Mouse (Mus musculus): ENCODE measurements around the gene Olfr229. TPM values are rescaled to one million over a fixed set of nuclear protein-coding genes. Genes with fewer than 3 reads are reported as not detected.

Olfr229 gene
- polyA plus RNA-seq, 1 experiment from 2014 or later: not detected

Other genes with a start within 250 kb of the Olfr229 start
- 0.09 TPM in 1 of 2 replicates, not detected in the other for gene Olfr963, start 240.1 kb upstream of the Olfr229 start, polyA plus RNA-seq (2015; fragmentation: Nextera tagmentation; extraction: Ambion mirVana)
- 0.05 TPM in 1 of 2 replicates, not detected in the other for gene Olfr149, start 200.2 kb upstream of the Olfr229 start, polyA plus RNA-seq (2015; fragmentation: Nextera tagmentation; extraction: Ambion mirVana)
- not detected in 2 replicates for gene Olfr965, start 196.0 kb upstream of the Olfr229 start, polyA plus RNA-seq (2015; fragmentation: Nextera tagmentation; extraction: Ambion mirVana)
- gene Olfr150, start 176.4 kb upstream of the Olfr229 start, polyA plus RNA-seq (2015; fragmentation: Nextera tagmentation; extraction: Ambion mirVana): not detected in 2 replicates
- gene Olfr967, start 161.1 kb upstream of the Olfr229 start, polyA plus RNA-seq (2015; fragmentation: Nextera tagmentation; extraction: Ambion mirVana): not detected in 2 replicates
- gene Olfr968, start 124.1 kb upstream of the Olfr229 start, polyA plus RNA-seq (2015; fragmentation: Nextera tagmentation; extraction: Ambion mirVana): not detected in 2 replicates
- gene Olfr969, start 116.4 kb upstream of the Olfr229 start, polyA plus RNA-seq (2015; fragmentation: Nextera tagmentation; extraction: Ambion mirVana): 0.23 and 0.24 TPM in 2 replicates
- gene Olfr970, start 98.5 kb upstream of the Olfr229 start, polyA plus RNA-seq (2015; fragmentation: Nextera tagmentation; extraction: Ambion mirVana): 0.12 TPM in 1 of 2 replicates, not detected in the other
- gene Olfr971, start 70.5 kb upstream of the Olfr229 start, polyA plus RNA-seq (2015; fragmentation: Nextera tagmentation; extraction: Ambion mirVana): not detected in 2 replicates
- gene Olfr972, start 40.9 kb upstream of the Olfr229 start, polyA plus RNA-seq (2015; fragmentation: Nextera tagmentation; extraction: Ambion mirVana): 0.12 and 0.19 TPM in 2 replicates
- 0.20 TPM in 1 of 2 replicates, not detected in the other for gene Olfr974, start 30.2 kb downstream of the Olfr229 start, polyA plus RNA-seq (2015; fragmentation: Nextera tagmentation; extraction: Ambion mirVana)
- 0.05 TPM in 1 of 2 replicates, not detected in the other for gene Olfr975, start 44.7 kb downstream of the Olfr229 start, polyA plus RNA-seq (2015; fragmentation: Nextera tagmentation; extraction: Ambion mirVana)
- 0.09 TPM in 1 of 2 replicates, not detected in the other for gene Olfr976, start 53.8 kb downstream of the Olfr229 start, polyA plus RNA-seq (2015; fragmentation: Nextera tagmentation; extraction: Ambion mirVana)
- not detected in 2 replicates for gene Olfr978, start 84.8 kb downstream of the Olfr229 start, polyA plus RNA-seq (2015; fragmentation: Nextera tagmentation; extraction: Ambion mirVana)
- gene Olfr979, start 96.1 kb downstream of the Olfr229 start, polyA plus RNA-seq (2015; fragmentation: Nextera tagmentation; extraction: Ambion mirVana): 0.11 TPM in 1 of 2 replicates, not detected in the other
- not detected in 2 replicates for gene Olfr980, start 102.2 kb downstream of the Olfr229 start, polyA plus RNA-seq (2015; fragmentation: Nextera tagmentation; extraction: Ambion mirVana)
- gene Olfr981, start 114.1 kb downstream of the Olfr229 start, polyA plus RNA-seq (2015; fragmentation: Nextera tagmentation; extraction: Ambion mirVana): 0.26 TPM in 1 of 2 replicates, not detected in the other
- not detected in 2 replicates for gene Olfr982, start 166.5 kb downstream of the Olfr229 start, polyA plus RNA-seq (2015; fragmentation: Nextera tagmentation; extraction: Ambion mirVana)
- not detected in 2 replicates for gene Olfr983, start 186.3 kb downstream of the Olfr229 start, polyA plus RNA-seq (2015; fragmentation: Nextera tagmentation; extraction: Ambion mirVana)
- gene Olfr984, start 206.9 kb downstream of the Olfr229 start, polyA plus RNA-seq (2015; fragmentation: Nextera tagmentation; extraction: Ambion mirVana): not detected in 2 replicates
- not detected in 2 replicates for gene Olfr985, start 222.8 kb downstream of the Olfr229 start, polyA plus RNA-seq (2015; fragmentation: Nextera tagmentation; extraction: Ambion mirVana)
- gene Tmem225, start 240.8 kb downstream of the Olfr229 start, polyA plus RNA-seq (2015; fragmentation: Nextera tagmentation; extraction: Ambion mirVana): not detected in 2 replicates

Measured in embryonic facial prominence, embryonic 15.5 days (tissue).